Comparison of ENCODE assay signal across 22 mouse cellular contexts in the genomic region with DNA sequence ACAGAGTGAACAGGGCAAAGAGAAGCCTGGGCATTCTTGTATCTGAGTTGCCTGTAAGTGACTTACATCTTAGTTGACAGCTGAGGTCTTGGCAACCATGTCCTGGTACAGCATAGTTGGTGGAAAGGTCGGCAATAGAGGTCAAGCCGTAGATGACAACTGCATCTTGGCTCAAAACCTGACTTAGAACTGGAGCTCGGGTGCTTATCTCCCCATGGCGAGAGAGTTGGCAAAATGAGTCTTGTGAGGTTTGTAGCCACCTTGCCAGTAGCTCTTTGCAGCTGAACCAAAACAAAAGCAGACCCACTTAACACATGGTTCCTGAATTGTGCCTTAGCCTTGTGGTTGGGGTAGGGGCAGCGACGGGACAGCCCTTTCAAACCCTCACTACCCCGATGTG. TPM values are rescaled to one million over a fixed set of nuclear protein-coding genes. Genes with fewer than 3 reads are reported as not detected.
DNase-seq lines count a peak whose midpoint lies in the region; ATAC-seq and TF ChIP-seq lines count a peak whose summit lies in the region.
"Had no signal": no experiment of that assay in that cellular context is flagged by ENCODE, and none has a peak within 500 bp of the region (broad histone marks: within the 10 kb centered on the region; RNA-seq: fewer than 3 reads in every experiment).

No protein-coding gene starts in this region.

- 78% methylated on average over 7 of the region's 7 CpGs for WGBS in heart, embryonic 11.5 days (ENCODE audit: insufficient replicate concordance)
- 80% methylated on average over 7 of the region's 7 CpGs for WGBS in heart, embryonic 10.5 days
- 88% methylated on average over 7 of the region's 7 CpGs for WGBS in hindbrain, postnatal 0 days

- no peak for TF ChIP-seq CTCF in hindbrain, postnatal 0 days (IDR thresholded peaks at IDR 0.05; ENCODE audit: low read depth)

- intact Hi-C loops in heart, postnatal 10 days (cut with DNase I), result no loop called here

- no peaks in the 10 kb centered on the region for H3K36me3 ChIP-seq in heart, embryonic 11.5 days (ENCODE audit: control insufficient read depth, insufficient read depth, low read length)
- no peaks in the 10 kb centered on the region for H3K36me3 ChIP-seq in heart, embryonic 10.5 days
- no peaks in the 10 kb centered on the region for H3K36me3 ChIP-seq in hindbrain, postnatal 0 days (ENCODE audit: insufficient read depth, low read length)
- H3K36me3 ChIP-seq: embryonic facial prominence, embryonic 13.5 days; embryonic facial prominence, embryonic 15.5 days; forebrain, embryonic 10.5 days; forebrain, embryonic 12.5 days had no signal

- no peaks in the 10 kb centered on the region for H3K9me3 ChIP-seq in heart, embryonic 11.5 days (replicated peaks; ENCODE audit: control insufficient read depth, low read length)
- H3K9me3 ChIP-seq in heart, embryonic 10.5 days, result no peaks in the 10 kb centered on the region
- no peaks in the 10 kb centered on the region for H3K9me3 ChIP-seq in hindbrain, postnatal 0 days (ENCODE audit: low read length)
- H3K9me3 ChIP-seq: embryonic facial prominence, embryonic 13.5 days; embryonic facial prominence, embryonic 15.5 days; forebrain, embryonic 10.5 days; forebrain, embryonic 12.5 days had no signal

- H3K27ac ChIP-seq in heart, embryonic 11.5 days (ENCODE audit: low read depth, low read length), result no peak overlapping the region
- no peak overlapping the region for H3K27ac ChIP-seq in heart, embryonic 10.5 days
- no peak overlapping the region for H3K27ac ChIP-seq in hindbrain, postnatal 0 days
- H3K27ac ChIP-seq: embryonic facial prominence, embryonic 13.5 days; embryonic facial prominence, embryonic 15.5 days; forebrain, embryonic 10.5 days; forebrain, embryonic 12.5 days had no signal

- no peaks in the 10 kb centered on the region for H3K4me1 ChIP-seq in heart, embryonic 11.5 days (ENCODE audit: control insufficient read depth, insufficient read depth, low read length)
- H3K4me1 ChIP-seq in heart, embryonic 10.5 days, result no peaks in the 10 kb centered on the region
- no peaks in the 10 kb centered on the region for H3K4me1 ChIP-seq in hindbrain, postnatal 0 days (ENCODE audit: insufficient read depth, low read length)
- H3K4me1 ChIP-seq: embryonic facial prominence, embryonic 13.5 days; embryonic facial prominence, embryonic 15.5 days; forebrain, embryonic 10.5 days; forebrain, embryonic 12.5 days had no signal

- DNase-seq in heart, adult 18-20 months, result peak; percentile 18 to 41
- DNase-seq in heart, embryonic 10.5 days (ENCODE audit: low spot score), result peak; percentile 62
- DNase-seq in heart, postnatal 10 days, result no peak
- no peak for DNase-seq in hindbrain, postnatal 0 days (ENCODE audit: low spot score)
- DNase-seq: adrenal gland, adult 2 months; adrenal gland, postnatal 10 days; adrenal gland, postnatal 25 days; cerebellum, adult 11 months; cerebellum, adult 18-20 months; cerebellum, adult 8-10 months; cerebellum, adult 9-11 months; cerebellum, postnatal 14 days; cerebellum, postnatal 36 days; embryo, embryonic 11 days had no signal

- no peaks in the 10 kb centered on the region for H3K27me3 ChIP-seq in heart, embryonic 11.5 days (ENCODE audit: control insufficient read depth, insufficient read depth, low read length)
- no peaks in the 10 kb centered on the region for H3K27me3 ChIP-seq in heart, embryonic 10.5 days (ENCODE audit: insufficient read depth, poor library complexity, severe bottlenecking)
- no peaks in the 10 kb centered on the region for H3K27me3 ChIP-seq in hindbrain, postnatal 0 days (ENCODE audit: insufficient read depth, low read length)
- H3K27me3 ChIP-seq: embryonic facial prominence, embryonic 13.5 days; embryonic facial prominence, embryonic 15.5 days; forebrain, embryonic 12.5 days had no signal

- ATAC-seq in heart, embryonic 11.5 days (replicated peaks; ENCODE audit: insufficient number of reproducible peaks, low FRiP score, low TSS enrichment), result no peak
- ATAC-seq in megakaryocyte-erythroid progenitor cell, adult 5-6 weeks (replicated peaks; ENCODE audit: low FRiP score, low TSS enrichment, poor library complexity, severe bottlenecking), result peak; percentile 19; the same call in 1 of the 2 replicates
- ATAC-seq in hindbrain, postnatal 0 days, result no peak
- ATAC-seq: forebrain, embryonic 14.5 days had no signal

- H3K4me3 ChIP-seq in heart, embryonic 11.5 days (ENCODE audit: low read depth, low read length), result no peak overlapping the region
- H3K4me3 ChIP-seq in heart, embryonic 10.5 days, result no peak overlapping the region
- no peak overlapping the region for H3K4me3 ChIP-seq in hindbrain, postnatal 0 days (ENCODE audit: low read length)
- H3K4me3 ChIP-seq: embryonic facial prominence, embryonic 13.5 days; embryonic facial prominence, embryonic 15.5 days; erythroblast, embryonic 14.5 days; forebrain, embryonic 10.5 days; forebrain, embryonic 12.5 days had no signal

- H3K9ac ChIP-seq in heart, embryonic 11.5 days (ENCODE audit: low read depth, low read length), result no peak overlapping the region
- H3K9ac ChIP-seq in hindbrain, postnatal 0 days (replicated peaks; ENCODE audit: low read length), result no peak overlapping the region
- H3K9ac ChIP-seq: embryonic facial prominence, embryonic 13.5 days; embryonic facial prominence, embryonic 15.5 days; forebrain, embryonic 12.5 days had no signal

- H3K4me2 ChIP-seq in heart, embryonic 11.5 days, result no peak overlapping the region
- no peak overlapping the region for H3K4me2 ChIP-seq in hindbrain, postnatal 0 days (ENCODE audit: low read depth, low read length)
- H3K4me2 ChIP-seq: embryonic facial prominence, embryonic 13.5 days; embryonic facial prominence, embryonic 15.5 days; forebrain, embryonic 12.5 days had no signal

RNA-seq across cellular contexts. Expression of a gene that starts 8.0 kb away (rescaled TPM):
- total RNA-seq in heart, adult 18-20 months (2021), result 10 to 100 TPM; 63.8 to 68.7 TPM
- polyA plus RNA-seq in heart, embryonic 11.5 days (2014; fragmentation: Nextera tagmentation; extraction: Ambion mirVana), result 15.9 and 23.4 TPM in 2 replicates
- 17.2 and 18.8 TPM in 2 replicates for polyA plus RNA-seq in heart, embryonic 10.5 days (2016; fragmentation: Nextera tagmentation; extraction: Ambion mirVana)
- total RNA-seq in heart, postnatal 10 days (2021), result 10 to 100 TPM; 53.8 to 56.8 TPM
- 23.6 and 30.9 TPM in 2 replicates for total RNA-seq in megakaryocyte-erythroid progenitor cell, adult 5-6 weeks (2014; fragmentation: Nextera tagmentation)
- 17.7 and 26.4 TPM in 2 replicates for total RNA-seq in megakaryocyte-erythroid progenitor cell, adult 5-6 weeks (2017)
- 30.3 and 33.2 TPM in 2 replicates for total RNA-seq in hindbrain, postnatal 0 days (2014; rRNA removed)
- 25.5 and 30.6 TPM in 2 replicates for polyA plus RNA-seq in hindbrain, postnatal 0 days (2015; fragmentation: Nextera tagmentation; extraction: Ambion mirVana)

RNA-seq across cellular contexts. Expression of a gene that starts 49.2 kb away (rescaled TPM):
- 100 to 1,000 TPM in 1 of 2 experiments, 10 to 100 TPM in 1; 83.6 to 151 TPM for total RNA-seq in heart, adult 18-20 months (2021)
- 34.0 and 40.8 TPM in 2 replicates for polyA plus RNA-seq in heart, embryonic 11.5 days (2014; fragmentation: Nextera tagmentation; extraction: Ambion mirVana)
- 31.4 and 36.7 TPM in 2 replicates for polyA plus RNA-seq in heart, embryonic 10.5 days (2016; fragmentation: Nextera tagmentation; extraction: Ambion mirVana)
- total RNA-seq in heart, postnatal 10 days (2021), result 10 to 100 TPM; 28.2 to 31.5 TPM
- 4.6 and 6.4 TPM in 2 replicates for total RNA-seq in megakaryocyte-erythroid progenitor cell, adult 5-6 weeks (2014; fragmentation: Nextera tagmentation)
- 0.65 and 0.70 TPM in 2 replicates for total RNA-seq in megakaryocyte-erythroid progenitor cell, adult 5-6 weeks (2017)
- 35.3 and 48.6 TPM in 2 replicates for total RNA-seq in hindbrain, postnatal 0 days (2014; rRNA removed)
- polyA plus RNA-seq in hindbrain, postnatal 0 days (2015; fragmentation: Nextera tagmentation; extraction: Ambion mirVana), result 32.9 and 34.5 TPM in 2 replicates

Comparison
In these comparisons a context has a peak if more than half of its experiments do, and no peak if none do; other contexts are left out.
1. DNase-seq: peak in heart, adult 18-20 months (2 of 2) and heart, embryonic 10.5 days (single experiment); none in heart, postnatal 10 days (0 of 2) and hindbrain, postnatal 0 days (single experiment).